19 mouse cellular contexts compared by ENCODE assay signal in the genomic region with DNA sequence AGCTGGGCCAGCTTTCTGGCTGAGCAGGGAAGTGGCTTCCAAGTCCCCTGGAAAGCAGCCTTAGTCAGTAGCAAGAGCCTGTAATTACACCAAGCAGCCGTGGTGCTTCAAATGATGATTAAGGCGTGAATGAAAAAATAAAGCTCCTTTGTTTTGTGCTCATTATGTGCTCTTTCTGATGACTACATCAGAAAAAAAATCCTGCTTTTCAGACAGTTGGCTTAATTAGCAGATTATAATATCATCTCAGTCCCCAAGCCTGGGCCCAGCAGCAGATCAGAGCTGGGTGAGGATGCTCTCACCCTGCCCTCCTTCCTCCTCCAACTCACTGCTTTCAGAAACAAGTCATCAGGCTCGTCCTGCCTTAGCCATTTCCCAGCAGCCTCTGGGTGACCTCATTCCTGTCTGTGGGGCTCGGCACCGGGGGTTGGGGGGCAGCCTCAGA. TPM values are rescaled to one million over a fixed set of nuclear protein-coding genes. Genes with fewer than 3 reads are reported as not detected.
DNase-seq lines count a peak whose midpoint lies in the region; ATAC-seq lines count a peak whose summit lies in the region.
"Had no signal": no experiment of that assay in that cellular context is flagged by ENCODE, and none has a peak within 500 bp of the region (broad histone marks: within the 10 kb centered on the region; RNA-seq: fewer than 3 reads in every experiment).

No protein-coding gene starts in this region.

- WGBS in midbrain, embryonic 15.5 days: 39% methylated on average over 5 of the region's 5 CpGs
- WGBS in midbrain, embryonic 13.5 days: 57% methylated on average over 5 of the region's 5 CpGs
- WGBS in forebrain, embryonic 10.5 days: 57% methylated on average over 5 of the region's 5 CpGs

- no peaks in the 10 kb centered on the region for H3K27me3 ChIP-seq in midbrain, embryonic 15.5 days (replicated peaks)
- no peaks in the 10 kb centered on the region for H3K27me3 ChIP-seq in midbrain, embryonic 13.5 days
- no peaks in the 10 kb centered on the region for H3K27me3 ChIP-seq in forebrain, embryonic 10.5 days (ENCODE audit: poor library complexity, severe bottlenecking)
- H3K27me3 ChIP-seq: embryonic facial prominence, embryonic 13.5 days had no signal

- DNase-seq in heart, postnatal 14 days: peak; percentile 8 to 18
- DNase-seq in heart, postnatal 25 days (ENCODE audit: low spot score): no peak
- DNase-seq in forebrain, embryonic 10.5 days (ENCODE audit: extremely low spot score, low spot score): no peak
- DNase-seq in layer of hippocampus, adult 8-10 months (ENCODE audit: low spot score in 2 of 2): peak; percentile 22 to 31
- no peak for DNase-seq in embryo, embryonic 9.5 days (ENCODE audit: extremely low spot score)
- no peak for DNase-seq in lung, adult 18-20 months
- DNase-seq: adrenal gland, adult 2 months; B cell, adult 2 months; cerebellum, postnatal 14 days; kidney, postnatal 25 days; liver; lung, embryonic 14.5 days had no signal

- H3K4me3 ChIP-seq in midbrain, embryonic 15.5 days: no peak overlapping the region
- no peak overlapping the region for H3K4me3 ChIP-seq in midbrain, embryonic 13.5 days (replicated peaks)
- H3K4me3 ChIP-seq in forebrain, embryonic 10.5 days: no peak overlapping the region
- H3K4me3 ChIP-seq: embryonic facial prominence, embryonic 13.5 days had no signal

- no peaks in the 10 kb centered on the region for H3K36me3 ChIP-seq in midbrain, embryonic 15.5 days (replicated peaks)
- no peaks in the 10 kb centered on the region for H3K36me3 ChIP-seq in midbrain, embryonic 13.5 days
- H3K36me3 ChIP-seq in forebrain, embryonic 10.5 days (replicated peaks): no peaks in the 10 kb centered on the region
- H3K36me3 ChIP-seq: embryonic facial prominence, embryonic 13.5 days had no signal

- no peak overlapping the region for H3K9ac ChIP-seq in midbrain, embryonic 15.5 days
- H3K9ac ChIP-seq in midbrain, embryonic 13.5 days (replicated peaks): no peak overlapping the region
- H3K9ac ChIP-seq: embryonic facial prominence, embryonic 13.5 days; lung, embryonic 14.5 days had no signal

- peaks cover 2% of the 10 kb centered on the region for H3K4me1 ChIP-seq in midbrain, embryonic 15.5 days
- H3K4me1 ChIP-seq in midbrain, embryonic 13.5 days (replicated peaks): peaks cover 8% of the 10 kb centered on the region
- H3K4me1 ChIP-seq in forebrain, embryonic 10.5 days: peaks cover 32% of the 10 kb centered on the region

- H3K27ac ChIP-seq in midbrain, embryonic 15.5 days: no peak overlapping the region
- no peak overlapping the region; the same call in 1 of the 2 replicates for H3K27ac ChIP-seq in midbrain, embryonic 13.5 days
- H3K27ac ChIP-seq in forebrain, embryonic 10.5 days: peak overlapping the region; percentile 13; the same call in 1 of the 2 replicates
- H3K27ac ChIP-seq: embryonic facial prominence, embryonic 13.5 days had no signal

- H3K9me3 ChIP-seq in midbrain, embryonic 15.5 days: no peaks in the 10 kb centered on the region
- no peaks in the 10 kb centered on the region for H3K9me3 ChIP-seq in midbrain, embryonic 13.5 days
- no peaks in the 10 kb centered on the region for H3K9me3 ChIP-seq in forebrain, embryonic 10.5 days
- H3K9me3 ChIP-seq: embryonic facial prominence, embryonic 13.5 days had no signal

- ATAC-seq in midbrain, embryonic 15.5 days (replicated peaks): 0 out of 2 replicates have a peak, but pooled peaks have one; percentile 54
- ATAC-seq in midbrain, embryonic 13.5 days: no peak
- ATAC-seq: intestine, postnatal 0 days had no signal

- H3K4me2 ChIP-seq in midbrain, embryonic 15.5 days: no peak overlapping the region
- no peak overlapping the region for H3K4me2 ChIP-seq in midbrain, embryonic 13.5 days (replicated peaks)
- H3K4me2 ChIP-seq: embryonic facial prominence, embryonic 13.5 days; lung, embryonic 14.5 days had no signal

- intact Hi-C loops in heart, postnatal 14 days (cut with DNase I): no loop called here
- intact Hi-C loops in heart, postnatal 25 days (cut with DNase I): no loop called here

RNA-seq across cellular contexts. Expression of a gene that starts 54.9 kb away (rescaled TPM):
- under 1 TPM in 1 of 2 experiments, not detected in 1; 0.54 TPM for total RNA-seq in heart, postnatal 14 days (2021)
- not detected for total RNA-seq in heart, postnatal 25 days (2021)
- polyA plus RNA-seq in midbrain, embryonic 15.5 days (2015; fragmentation: Nextera tagmentation; extraction: Ambion mirVana): 26.2 and 32.5 TPM in 2 replicates
- polyA plus RNA-seq in midbrain, embryonic 13.5 days (2015; fragmentation: Nextera tagmentation; extraction: Ambion mirVana): 12.0 and 24.1 TPM in 2 replicates
- polyA plus RNA-seq in forebrain, embryonic 10.5 days (2016; fragmentation: Nextera tagmentation; extraction: Ambion mirVana): 0.64 and 0.66 TPM in 2 replicates
- total RNA-seq in layer of hippocampus, adult 8-10 months (2022): 100 to 1,000 TPM; 514 to 576 (median 548) TPM
- total RNA-seq: megakaryocyte progenitor cell, adult 5-6 weeks had no signal
- polyA plus RNA-seq: lung, embryonic 14.5 days; spleen, adult 2 months; testis, adult 2 months had no signal

Comparison
In these comparisons a context has a peak if more than half of its experiments do, and no peak if none do; other contexts are left out.
1. DNase-seq: peak in heart, postnatal 14 days (2 of 2) and layer of hippocampus, adult 8-10 months (2 of 2); none in heart, postnatal 25 days (single experiment), forebrain, embryonic 10.5 days (single experiment), embryo, embryonic 9.5 days (single experiment) and lung, adult 18-20 months (0 of 2).
2. RNA of a gene that starts 54.9 kb away (total RNA-seq): 514 to 576 TPM in layer of hippocampus, adult 8-10 months; 0.54 TPM in heart, postnatal 14 days and not detected in heart, postnatal 25 days; every median in the first group is over 100 times any median in the second.